Mouse (Mus musculus) lung, adult 2 months (tissue): ENCODE data around the gene Irak2. TPM values are rescaled to one million over a fixed set of nuclear protein-coding genes. Genes with fewer than 3 reads are reported as not detected.

ENCODE experiments used
- DNase-seq: peaks from one replicate; pipeline ENCODE4 v3.0.0; 2022
- H3K4me1 ChIP-seq: fragments of 200-500 bp; 2 replicates; pipeline ENCODE4 v1.6.1; 2011; ENCODE audit warnings: low read length; ENCODE audit not compliant: control insufficient read depth, insufficient read depth
- H3K4me3 ChIP-seq: fragments of 200-500 bp; replicated peaks from 2 replicates; pipeline ENCODE3; 2011; ENCODE audit warnings: low read depth, mild to moderate bottlenecking, control low read depth, low read length; ENCODE audit errors: extremely low read depth
- CTCF ChIP-seq: fragments of 200-500 bp; IDR thresholded peaks from 2 replicates; pipeline ENCODE4 v1.5.1; 2011; ENCODE audit warnings: mild to moderate bottlenecking, low read length, control low read depth; ENCODE audit not compliant: insufficient read depth
- POLR2A ChIP-seq: fragments of 200-500 bp; IDR thresholded peaks from 2 replicates; pipeline ENCODE4 v1.6.1; 2011; ENCODE audit warnings: low read depth, mild to moderate bottlenecking, control low read depth, low read length, borderline replicate concordance; ENCODE audit errors: extremely low read depth
- WGBS: fragments of 180-500 bp; shearing (Covaris S2); methylation state at CpG from one replicate; pipeline ENCODE4 v1.1.7; 2018; 5-methylcytosine and 5-hydroxymethylcytosine counted together
- polyA plus RNA-seq: library from polyadenylated mRNA; depleted of rRNA; stranded (reverse); fragments of >200 nt; gene quantifications from 2 replicates; pipeline ENCODE4 v1.2.3, GENCODE M21; 2012; rRNA removed

The Irak2 gene
- polyA plus RNA-seq, 1 experiment, result 48.8 TPM

GRCm38 (mm10) chr6:113740236-113741217 lies 102.3 kb downstream of the Irak2 start, which contains the start of gene Sec13:
TSS of gene Sec13 (minus strand) at chr6:113740743.
- 6% methylated on average over 41 of the region's 41 CpGs for WGBS
- TF ChIP-seq CTCF (no peak), POLR2A (peak; percentile 91; the same call in 1 of the 2 replicates)
- H3K4me3 ChIP-seq, result peak within 1 kb of the TSS; percentile 98
- peak; percentile 86 for DNase-seq
- peaks cover 3% of the 10 kb centered on the region; the same call in 1 of the 2 replicates for H3K4me1 ChIP-seq

- no peak for DNase-seq
- Histone ChIP-seq H3K4me3 (no peak overlapping the region), H3K4me1 (peaks cover 3% of the 10 kb centered on the region; the same call in 1 of the 2 replicates)
- TF ChIP-seq POLR2A (no peak), CTCF (no peak)
- WGBS, result 51% methylated on average over 2 of the region's 2 CpGs
These were observed 103.2 kb downstream of the Irak2 start for GRCm38 (mm10) chr6:113741425-113741824.

- DNase-seq, result no peak
- WGBS, result 50% methylated on average over 1 of the region's 1 CpGs
- Histone ChIP-seq H3K4me3 (no peak overlapping the region), H3K4me1 (peaks cover 3% of the 10 kb centered on the region; the same call in 1 of the 2 replicates)
- TF ChIP-seq CTCF (no peak), POLR2A (no peak)
These were observed 104.1 kb downstream of the Irak2 start for GRCm38 (mm10) chr6:113742321-113742720.

GRCm38 (mm10) chr6:113743111-113743510 lies 104.8 kb downstream of the Irak2 start:
- 35% methylated on average over 1 of the region's 1 CpGs for WGBS
- no peak for TF ChIP-seq POLR2A
- TF ChIP-seq CTCF, result no peak
- no peak for DNase-seq
- no peak overlapping the region for H3K4me3 ChIP-seq
- H3K4me1 ChIP-seq, result peaks cover 3% of the 10 kb centered on the region; the same call in 1 of the 2 replicates

Other genes starting within 250 kb of the Irak2 start
- 23.1 and 25.5 TPM in 2 replicates for gene Ttll3, start 249.2 kb upstream of the Irak2 start, polyA plus RNA-seq
- gene Rpusd3, start 219.1 kb upstream of the Irak2 start, polyA plus RNA-seq, result 43.1 and 44.9 TPM in 2 replicates
- gene Cidec, start 202.7 kb upstream of the Irak2 start, polyA plus RNA-seq, result 56.9 and 133 TPM in 2 replicates
- 39.0 and 48.0 TPM in 2 replicates for gene Jagn1, start 195.9 kb upstream of the Irak2 start, polyA plus RNA-seq
- 57.2 and 62.4 TPM in 2 replicates for gene Il17re, start 180.0 kb upstream of the Irak2 start, polyA plus RNA-seq
- gene Il17rc, start 167.0 kb upstream of the Irak2 start, polyA plus RNA-seq, result 75.5 and 100.0 TPM in 2 replicates
- 22.9 and 30.4 TPM in 2 replicates for gene Creld1, start 155.2 kb upstream of the Irak2 start, polyA plus RNA-seq
- gene Prrt3, start 136.5 kb upstream of the Irak2 start, polyA plus RNA-seq, result 0.24 and 0.27 TPM in 2 replicates
- gene Emc3, start 106.8 kb upstream of the Irak2 start, polyA plus RNA-seq, result 42.0 and 51.5 TPM in 2 replicates
- gene Fancd2, start 106.8 kb upstream of the Irak2 start, polyA plus RNA-seq, result 0.75 and 1.2 TPM in 2 replicates
- gene Fancd2os, start 37.8 kb upstream of the Irak2 start, polyA plus RNA-seq, result not detected in 2 replicates
- 101 and 184 TPM in 2 replicates for gene Brk1, start 33.7 kb upstream of the Irak2 start, polyA plus RNA-seq
- gene Vhl, start 14.5 kb upstream of the Irak2 start, polyA plus RNA-seq, result 16.5 and 25.9 TPM in 2 replicates
- 21.0 and 24.5 TPM in 2 replicates for gene Tatdn2, start 58.6 kb downstream of the Irak2 start, polyA plus RNA-seq
- gene Ghrl, start 81.4 kb downstream of the Irak2 start, polyA plus RNA-seq, result 1.8 and 2.0 TPM in 2 replicates
- gene Sec13, start 102.3 kb downstream of the Irak2 start, polyA plus RNA-seq, result 98.2 and 115 TPM in 2 replicates